Mouse (Mus musculus): ENCODE data around the gene Evx2. TPM values are rescaled to one million over a fixed set of nuclear protein-coding genes. Genes with fewer than 3 reads are reported as not detected.

Gene Evx2
- polyA plus RNA-seq, 1 experiment from 2014 or later = 0.69 TPM

DNA sequence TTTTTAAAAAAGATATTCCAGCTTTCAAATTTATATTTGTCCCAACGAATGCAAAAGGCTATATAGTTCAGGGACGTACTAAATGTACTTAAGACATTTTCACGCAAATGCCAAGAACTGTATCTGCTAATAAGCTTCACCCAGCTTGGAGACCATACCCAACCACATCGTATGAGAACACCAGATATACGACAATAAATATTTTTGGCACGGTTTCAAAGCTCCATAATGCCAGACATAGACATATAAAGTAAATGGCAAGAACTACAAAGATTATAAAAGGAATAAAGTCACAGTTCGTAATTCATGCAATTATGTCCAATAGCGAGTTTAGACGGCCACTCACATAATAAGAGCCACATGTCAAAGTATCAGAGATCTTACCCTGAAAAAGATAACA is 41.7 kb downstream of the Evx2 start:
- no peak overlapping the region for H3K27ac ChIP-seq (ENCODE audit: low read depth, low read length)
- H3K9me3 ChIP-seq (ENCODE audit: control insufficient read depth, low read length) = no peaks in the 10 kb centered on the region
- H3K27me3 ChIP-seq (ENCODE audit: control insufficient read depth, insufficient read depth, low read length) = no peaks in the 10 kb centered on the region
- no peak overlapping the region for H3K4me3 ChIP-seq (ENCODE audit: low read depth, low read length)
- no peak for DNase-seq (ENCODE audit: low spot score)
- 89% methylated on average over 9 of the region's 9 CpGs for WGBS
- H3K4me2 ChIP-seq (ENCODE audit: low read depth) = no peak overlapping the region
- no peak overlapping the region for H3K9ac ChIP-seq (ENCODE audit: low read length)
- H3K36me3 ChIP-seq (ENCODE audit: control insufficient read depth, insufficient read depth, low read length) = no peaks in the 10 kb centered on the region
- no peaks in the 10 kb centered on the region for H3K4me1 ChIP-seq (ENCODE audit: control insufficient read depth, insufficient read depth, low read length)
- ATAC-seq (ENCODE audit: insufficient read depth, low FRiP score, low TSS enrichment) = no peak

DNA sequence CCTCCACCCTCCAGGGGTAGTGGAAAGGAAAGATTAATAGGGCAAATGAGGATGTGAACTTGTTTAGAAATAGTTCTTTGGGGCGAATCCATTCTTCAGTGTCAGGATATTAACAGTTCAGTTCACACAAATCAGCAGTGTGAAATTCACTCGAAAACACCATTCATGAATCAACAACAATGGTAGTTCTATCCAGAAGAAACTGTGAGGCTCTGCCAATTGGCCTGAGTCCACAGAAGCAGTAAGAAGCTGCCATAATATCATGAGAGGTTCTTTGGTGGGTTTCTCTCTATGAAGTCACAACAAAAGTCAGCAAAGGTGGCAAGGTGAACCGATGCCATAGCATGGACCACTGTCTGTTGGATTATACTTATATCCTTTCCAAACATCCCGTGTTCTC is 48.0 kb downstream of the Evx2 start:
- 88% methylated on average over 4 of the region's 4 CpGs for WGBS
- H3K4me1 ChIP-seq (ENCODE audit: control insufficient read depth, insufficient read depth, low read length) = no peaks in the 10 kb centered on the region
- no peak overlapping the region for H3K4me2 ChIP-seq (ENCODE audit: low read depth)
- H3K36me3 ChIP-seq (ENCODE audit: control insufficient read depth, insufficient read depth, low read length) = no peaks in the 10 kb centered on the region
- DNase-seq (ENCODE audit: low spot score) (no peak), ATAC-seq (ENCODE audit: insufficient read depth, low FRiP score, low TSS enrichment) (no peak)
- H3K4me3 ChIP-seq (ENCODE audit: low read depth, low read length) = no peak overlapping the region
- H3K27me3 ChIP-seq (ENCODE audit: control insufficient read depth, insufficient read depth, low read length) = no peaks in the 10 kb centered on the region
- no peak overlapping the region for H3K27ac ChIP-seq (ENCODE audit: low read depth, low read length)
- no peaks in the 10 kb centered on the region for H3K9me3 ChIP-seq (ENCODE audit: control insufficient read depth, low read length)
- H3K9ac ChIP-seq (ENCODE audit: low read length) = no peak overlapping the region

DNA sequence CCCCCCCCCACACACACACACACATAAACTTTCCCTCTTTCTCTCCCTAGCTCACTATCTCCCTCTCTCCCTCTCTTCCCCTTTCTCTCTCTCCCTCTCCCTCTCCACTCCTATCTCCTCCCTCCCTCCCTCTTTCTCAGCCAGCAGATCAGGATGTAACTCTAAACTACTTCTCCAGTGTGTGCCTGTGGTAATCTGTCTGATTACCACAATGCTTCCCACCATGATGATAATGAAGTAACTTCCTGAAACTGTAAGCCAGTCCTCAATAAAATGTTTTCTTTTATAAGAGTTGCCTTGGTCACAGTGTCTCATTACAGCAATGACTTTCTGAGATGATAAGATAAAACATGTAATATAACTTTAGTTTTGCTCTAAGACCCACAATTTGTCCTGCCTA is 50.0 kb downstream of the Evx2 start:
- H3K9ac ChIP-seq (ENCODE audit: low read length) = no peak overlapping the region
- H3K4me1 ChIP-seq (ENCODE audit: control insufficient read depth, insufficient read depth, low read length) = no peaks in the 10 kb centered on the region
- H3K4me2 ChIP-seq (ENCODE audit: low read depth) = no peak overlapping the region
- H3K36me3 ChIP-seq (ENCODE audit: control insufficient read depth, insufficient read depth, low read length) = no peaks in the 10 kb centered on the region
- H3K27me3 ChIP-seq (ENCODE audit: control insufficient read depth, insufficient read depth, low read length) = no peaks in the 10 kb centered on the region
- no peak for ATAC-seq (ENCODE audit: insufficient read depth, low FRiP score, low TSS enrichment)
- no peaks in the 10 kb centered on the region for H3K9me3 ChIP-seq (ENCODE audit: control insufficient read depth, low read length)
- no peak overlapping the region for H3K4me3 ChIP-seq (ENCODE audit: low read depth, low read length)
- H3K27ac ChIP-seq (ENCODE audit: low read depth, low read length) = no peak overlapping the region
- DNase-seq (ENCODE audit: low spot score) = no peak

DNA sequence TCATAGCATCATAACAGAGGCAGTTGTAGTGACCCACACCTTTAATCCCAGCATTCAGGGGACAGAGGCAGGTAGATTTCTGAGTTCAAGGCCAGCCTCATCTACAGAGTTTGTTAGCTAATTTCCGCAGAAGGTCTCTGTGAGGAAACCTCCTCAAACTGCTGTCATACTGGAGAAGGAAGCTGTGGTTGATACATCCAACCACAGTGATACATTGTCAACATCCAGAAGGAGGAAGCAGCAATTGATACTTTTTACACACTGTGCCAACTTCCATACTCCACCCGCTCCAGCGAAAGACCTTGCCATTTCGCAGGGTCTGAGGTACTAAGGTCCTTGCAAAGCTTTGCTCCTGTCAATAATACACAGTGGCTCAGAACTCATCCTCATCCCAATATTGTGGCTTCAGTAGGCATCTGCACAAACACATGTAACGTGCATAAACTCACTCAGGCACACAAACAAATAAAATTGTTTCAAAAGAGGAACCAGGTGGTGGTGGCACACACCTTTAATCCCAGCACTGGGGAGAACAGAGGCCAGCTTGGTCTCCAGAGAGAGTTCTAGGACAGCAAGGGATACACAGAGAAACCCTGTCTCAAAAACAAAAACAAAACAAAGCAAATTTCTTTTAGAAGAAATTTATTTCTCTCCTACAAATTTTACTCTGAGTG is 53.1 kb downstream of the Evx2 start:
- DNase-seq (ENCODE audit: low spot score) (no peak), ATAC-seq (ENCODE audit: insufficient read depth, low FRiP score, low TSS enrichment) (no peak)
- Histone ChIP-seq H3K4me2 (ENCODE audit: low read depth) (no peak overlapping the region), H3K4me3 (ENCODE audit: low read depth, low read length) (no peak overlapping the region), H3K27me3 (ENCODE audit: control insufficient read depth, insufficient read depth, low read length) (no peaks in the 10 kb centered on the region), H3K36me3 (ENCODE audit: control insufficient read depth, insufficient read depth, low read length) (no peaks in the 10 kb centered on the region), H3K9me3 (ENCODE audit: control insufficient read depth, low read length) (no peaks in the 10 kb centered on the region), H3K4me1 (ENCODE audit: control insufficient read depth, insufficient read depth, low read length) (no peaks in the 10 kb centered on the region), H3K27ac (ENCODE audit: low read depth, low read length) (no peak overlapping the region), H3K9ac (ENCODE audit: low read length) (no peak overlapping the region)
- 89% methylated on average over 5 of the region's 5 CpGs for WGBS

DNA sequence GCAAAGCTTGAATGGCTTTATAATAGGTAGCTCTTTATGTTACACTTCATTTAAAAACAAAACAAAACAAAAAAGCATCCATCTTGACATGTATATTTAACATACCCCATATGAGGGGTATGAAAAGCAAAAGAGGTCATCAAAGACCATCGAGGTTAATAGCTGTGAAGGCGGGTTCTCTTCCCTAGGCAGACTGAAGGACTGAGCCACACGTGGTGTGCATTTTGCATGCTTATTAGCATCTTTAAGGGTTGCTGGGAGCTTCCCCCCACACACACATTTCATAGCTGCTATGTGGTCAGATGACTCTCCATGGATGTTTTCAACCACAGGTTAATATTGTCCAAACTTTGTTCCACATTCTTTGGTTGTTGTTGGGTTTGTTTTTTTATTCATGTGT is 55.3 kb downstream of the Evx2 start:
- Histone ChIP-seq H3K27me3 (ENCODE audit: control insufficient read depth, insufficient read depth, low read length) (no peaks in the 10 kb centered on the region), H3K4me2 (ENCODE audit: low read depth) (no peak overlapping the region), H3K4me3 (ENCODE audit: low read depth, low read length) (no peak overlapping the region), H3K9ac (ENCODE audit: low read length) (no peak overlapping the region), H3K9me3 (ENCODE audit: control insufficient read depth, low read length) (no peaks in the 10 kb centered on the region), H3K36me3 (ENCODE audit: control insufficient read depth, insufficient read depth, low read length) (no peaks in the 10 kb centered on the region), H3K4me1 (ENCODE audit: control insufficient read depth, insufficient read depth, low read length) (no peaks in the 10 kb centered on the region), H3K27ac (ENCODE audit: low read depth, low read length) (no peak overlapping the region)
- ATAC-seq (ENCODE audit: insufficient read depth, low FRiP score, low TSS enrichment) = no peak
- no peak for DNase-seq (ENCODE audit: low spot score)
- 26% methylated on average over 3 of the region's 3 CpGs for WGBS

Small RNA genes lying within 50 kb of the gene (microRNA-seq; reads per million reads assigned to microRNA genes)
- gene Gm44463 = not detected

Other genes with a start within 250 kb of the Evx2 start
- 46.5 and 48.3 TPM in 2 replicates for gene Lnpk, start 80.1 kb downstream of the Evx2 start, polyA plus RNA-seq (2014; fragmentation: Nextera tagmentation; extraction: Ambion mirVana)
- 0.41 and 1.0 TPM in 2 replicates for gene Hoxd13, start 8.8 kb upstream of the Evx2 start, polyA plus RNA-seq (2014; fragmentation: Nextera tagmentation; extraction: Ambion mirVana)
- gene Hoxd12, start 15.5 kb upstream of the Evx2 start, polyA plus RNA-seq (2014; fragmentation: Nextera tagmentation; extraction: Ambion mirVana) = 2.1 TPM in 2 replicates
- gene Hoxd11, start 20.0 kb upstream of the Evx2 start, polyA plus RNA-seq (2014; fragmentation: Nextera tagmentation; extraction: Ambion mirVana) = 8.1 and 8.5 TPM in 2 replicates
- 28.1 and 29.3 TPM in 2 replicates for gene Hoxd10, start 32.4 kb upstream of the Evx2 start, polyA plus RNA-seq (2014; fragmentation: Nextera tagmentation; extraction: Ambion mirVana)
- 14.3 and 17.3 TPM in 2 replicates for gene Hoxd9, start 38.2 kb upstream of the Evx2 start, polyA plus RNA-seq (2014; fragmentation: Nextera tagmentation; extraction: Ambion mirVana)
- 21.3 and 23.1 TPM in 2 replicates for gene Hoxd8, start 45.1 kb upstream of the Evx2 start, polyA plus RNA-seq (2014; fragmentation: Nextera tagmentation; extraction: Ambion mirVana)
- 52.7 and 55.0 TPM in 2 replicates for gene Hoxd3, start 52.4 kb upstream of the Evx2 start, polyA plus RNA-seq (2014; fragmentation: Nextera tagmentation; extraction: Ambion mirVana)
- gene Hoxd4, start 52.4 kb upstream of the Evx2 start, polyA plus RNA-seq (2014; fragmentation: Nextera tagmentation; extraction: Ambion mirVana) = 9.2 and 11.2 TPM in 2 replicates
- 3.9 and 5.5 TPM in 2 replicates for gene Gm28230, start 67.2 kb upstream of the Evx2 start, polyA plus RNA-seq (2014; fragmentation: Nextera tagmentation; extraction: Ambion mirVana)
- 9.0 and 9.8 TPM in 2 replicates for gene Hoxd1, start 103.4 kb upstream of the Evx2 start, polyA plus RNA-seq (2014; fragmentation: Nextera tagmentation; extraction: Ambion mirVana)
- 163 and 168 TPM in 2 replicates for gene Mtx2, start 166.2 kb upstream of the Evx2 start, polyA plus RNA-seq (2014; fragmentation: Nextera tagmentation; extraction: Ambion mirVana)